Mouse (Mus musculus) embryonic facial prominence, embryonic 13.5 days (tissue): ENCODE data around the gene Krt16. TPM values are rescaled to one million over a fixed set of nuclear protein-coding genes. Genes with fewer than 3 reads are reported as not detected.

Source experiments
- ATAC-seq: fragments of 200-750 bp; cut with Nextera tagmentation; 2 replicates; pipeline ENCODE4 v1.8.0; 2017; ENCODE audit warnings: low read depth; ENCODE audit not compliant: insufficient number of reproducible peaks, insufficient read depth, low FRiP score, low TSS enrichment
- H3K27ac ChIP-seq: fragments of 300-500 bp; sonication (generic); 2 replicates; pipeline ENCODE4 v1.5.1; 2015; ENCODE audit warnings: moderate library complexity, mild to moderate bottlenecking, inconsistent platforms
- H3K27me3 ChIP-seq: fragments of 300-500 bp; sonication (generic); 2 replicates; pipeline ENCODE4 v1.6.1; 2015; ENCODE audit warnings: mild to moderate bottlenecking, inconsistent platforms
- H3K36me3 ChIP-seq: fragments of 300-500 bp; sonication (generic); 2 replicates; pipeline ENCODE4 v1.6.1; 2015; ENCODE audit warnings: mild to moderate bottlenecking, inconsistent platforms
- H3K4me1 ChIP-seq: fragments of 300-500 bp; sonication (generic); 2 replicates; pipeline ENCODE4 v1.6.1; 2015; ENCODE audit warnings: inconsistent platforms
- H3K4me2 ChIP-seq: fragments of 300-500 bp; sonication (generic); 2 replicates; pipeline ENCODE4 v1.6.1; 2015; ENCODE audit warnings: moderate library complexity, mild to moderate bottlenecking, inconsistent platforms
- H3K4me3 ChIP-seq: fragments of 300-500 bp; sonication (generic); 2 replicates; pipeline ENCODE4 v1.5.1; 2015; ENCODE audit warnings: mild to moderate bottlenecking, inconsistent platforms
- H3K9ac ChIP-seq: fragments of 300-500 bp; sonication (generic); 2 replicates; pipeline ENCODE4 v1.6.1; 2015; ENCODE audit warnings: mild to moderate bottlenecking, inconsistent platforms
- H3K9me3 ChIP-seq: fragments of 300-500 bp; sonication (generic); 2 replicates; pipeline ENCODE4 v1.6.1; 2016; ENCODE audit warnings: inconsistent platforms
- WGBS: fragments of 180-500 bp; shearing (Covaris S2); methylation state at CpG from one replicate; pipeline ENCODE4 v1.1.7; 2015; ENCODE audit warnings: mixed read lengths; 5-methylcytosine and 5-hydroxymethylcytosine counted together
- polyA plus RNA-seq: library from polyadenylated mRNA; unstranded; fragments of >200 nt; fragmentation: Nextera tagmentation; extraction: Ambion mirVana; gene quantifications from 2 replicates; pipeline ENCODE4 v1.2.1, GENCODE M21; 2015

Krt16 gene
- polyA plus RNA-seq = 0.33 and 0.45 TPM in 2 replicates

GRCm38 (mm10) chr11:100248852-100249465 lies at the start of gene Krt16:
Krt16 (minus strand) TSS chr11:100248902.
- no peak within 1 kb of the TSS for H3K4me2 ChIP-seq
- H3K36me3 ChIP-seq = no peaks in the 10 kb centered on the region
- H3K27ac ChIP-seq = no peak within 1 kb of the TSS
- 78% methylated on average over 7 of the region's 7 CpGs for WGBS
- no peaks in the 10 kb centered on the region for H3K9me3 ChIP-seq
- H3K4me1 ChIP-seq = no peaks in the 10 kb centered on the region
- H3K4me3 ChIP-seq = no peak within 1 kb of the TSS
- no peak within 1 kb of the TSS for H3K9ac ChIP-seq
- ATAC-seq = no peak
- H3K27me3 ChIP-seq = no peaks in the 10 kb centered on the region

GRCm38 (mm10) chr11:100297801-100298200 lies 49.1 kb upstream of the Krt16 start:
- Histone ChIP-seq H3K9ac (no peak overlapping the region), H3K36me3 (no peaks in the 10 kb centered on the region), H3K4me2 (peak overlapping the region; percentile 51), H3K4me3 (no peak overlapping the region), H3K4me1 (peaks cover 8% of the 10 kb centered on the region), H3K27ac (no peak overlapping the region), H3K27me3 (no peaks in the 10 kb centered on the region), H3K9me3 (no peaks in the 10 kb centered on the region)
- ATAC-seq = no peak
- 42% methylated on average over 5 of the region's 5 CpGs for WGBS

GRCm38 (mm10) chr11:100295308-100295707 lies 46.6 kb upstream of the Krt16 start:
- Histone ChIP-seq H3K27me3 (no peaks in the 10 kb centered on the region), H3K4me2 (peak overlapping the region; percentile 22; the same call in 1 of the 2 replicates), H3K4me3 (no peak overlapping the region), H3K36me3 (no peaks in the 10 kb centered on the region), H3K4me1 (peaks cover 11% of the 10 kb centered on the region), H3K9me3 (no peaks in the 10 kb centered on the region), H3K27ac (no peak overlapping the region), H3K9ac (no peak overlapping the region)
- WGBS = 4% methylated on average over 10 of the region's 10 CpGs
- ATAC-seq = no peak

- Histone ChIP-seq H3K27me3 (no peaks in the 10 kb centered on the region), H3K4me2 (no peak overlapping the region), H3K4me3 (no peak overlapping the region), H3K4me1 (peaks cover 23% of the 10 kb centered on the region), H3K9me3 (no peaks in the 10 kb centered on the region), H3K36me3 (no peaks in the 10 kb centered on the region), H3K27ac (no peak overlapping the region), H3K9ac (no peak overlapping the region)
- ATAC-seq = no peak
- 61% methylated on average over 6 of the region's 6 CpGs for WGBS
Observed at GRCm38 (mm10) chr11:100292884-100293283, 44.2 kb upstream of the Krt16 start.

GRCm38 (mm10) chr11:100290235-100290634 lies 41.5 kb upstream of the Krt16 start:
- Histone ChIP-seq H3K4me2 (no peak overlapping the region), H3K4me3 (no peak overlapping the region), H3K9ac (no peak overlapping the region), H3K9me3 (no peaks in the 10 kb centered on the region), H3K27me3 (no peaks in the 10 kb centered on the region), H3K27ac (peak overlapping the region; percentile 86), H3K4me1 (peaks cover 20% of the 10 kb centered on the region), H3K36me3 (no peaks in the 10 kb centered on the region)
- ATAC-seq = no peak
- 43% methylated on average over 5 of the region's 5 CpGs for WGBS

GRCm38 (mm10) chr11:100288942-100289341 lies 40.2 kb upstream of the Krt16 start:
- no peak overlapping the region for H3K4me3 ChIP-seq
- H3K9ac ChIP-seq = no peak overlapping the region
- ATAC-seq = no peak
- no peak overlapping the region for H3K4me2 ChIP-seq
- no peaks in the 10 kb centered on the region for H3K27me3 ChIP-seq
- H3K36me3 ChIP-seq = no peaks in the 10 kb centered on the region
- H3K9me3 ChIP-seq = no peaks in the 10 kb centered on the region
- peaks cover 18% of the 10 kb centered on the region for H3K4me1 ChIP-seq
- WGBS = 73% methylated on average over 6 of the region's 6 CpGs
- peak overlapping the region; percentile 86 for H3K27ac ChIP-seq

- 34% methylated on average over 10 of the region's 10 CpGs for WGBS
- Histone ChIP-seq H3K27ac (peak overlapping the region; percentile 89), H3K36me3 (no peaks in the 10 kb centered on the region), H3K27me3 (no peaks in the 10 kb centered on the region), H3K9ac (no peak overlapping the region), H3K4me2 (no peak overlapping the region), H3K4me3 (no peak overlapping the region), H3K9me3 (no peaks in the 10 kb centered on the region), H3K4me1 (peaks cover 18% of the 10 kb centered on the region)
- ATAC-seq = peak; percentile 67
Observed at GRCm38 (mm10) chr11:100287024-100287423, 38.3 kb upstream of the Krt16 start.

GRCm38 (mm10) chr11:100284988-100285387 lies 36.3 kb upstream of the Krt16 start:
- no peaks in the 10 kb centered on the region for H3K27me3 ChIP-seq
- ATAC-seq = no peak
- H3K9me3 ChIP-seq = no peaks in the 10 kb centered on the region
- peaks cover 12% of the 10 kb centered on the region for H3K4me1 ChIP-seq
- H3K9ac ChIP-seq = 0 out of 2 replicates have a peak overlapping the region, but pooled peaks have one; percentile 11
- no peaks in the 10 kb centered on the region for H3K36me3 ChIP-seq
- no peak overlapping the region for H3K4me3 ChIP-seq
- no peak overlapping the region for H3K4me2 ChIP-seq
- peak overlapping the region; percentile 89; the same call in 1 of the 2 replicates for H3K27ac ChIP-seq
- 75% methylated on average over 4 of the region's 4 CpGs for WGBS

- no peaks in the 10 kb centered on the region for H3K4me1 ChIP-seq
- H3K9ac ChIP-seq = no peak overlapping the region
- H3K4me3 ChIP-seq = no peak overlapping the region
- no peaks in the 10 kb centered on the region; the same call in 1 of the 2 replicates for H3K27me3 ChIP-seq
- H3K9me3 ChIP-seq = no peaks in the 10 kb centered on the region
- ATAC-seq = no peak
- no peak overlapping the region for H3K27ac ChIP-seq
- 22% methylated on average over 10 of the region's 10 CpGs for WGBS
- H3K4me2 ChIP-seq = no peak overlapping the region
- H3K36me3 ChIP-seq = no peaks in the 10 kb centered on the region
Observed at GRCm38 (mm10) chr11:100282549-100282948, 33.8 kb upstream of the Krt16 start.

GRCm38 (mm10) chr11:100281596-100282544 lies 33.2 kb upstream of the Krt16 start:
- H3K9me3 ChIP-seq = no peaks in the 10 kb centered on the region
- no peaks in the 10 kb centered on the region for H3K4me1 ChIP-seq
- H3K36me3 ChIP-seq = no peaks in the 10 kb centered on the region
- H3K4me2 ChIP-seq = no peak overlapping the region
- H3K4me3 ChIP-seq = no peak overlapping the region
- 18% methylated on average over 11 of the region's 11 CpGs for WGBS
- no peak overlapping the region for H3K9ac ChIP-seq
- H3K27me3 ChIP-seq = no peaks in the 10 kb centered on the region; the same call in 1 of the 2 replicates
- ATAC-seq = 0 out of 2 replicates have a peak, but pooled peaks have one; percentile 39
- H3K27ac ChIP-seq = no peak overlapping the region

GRCm38 (mm10) chr11:100278759-100279158 lies 30.1 kb upstream of the Krt16 start:
- Histone ChIP-seq H3K4me3 (no peak overlapping the region), H3K27me3 (no peaks in the 10 kb centered on the region; the same call in 1 of the 2 replicates), H3K36me3 (no peaks in the 10 kb centered on the region), H3K27ac (no peak overlapping the region), H3K4me2 (no peak overlapping the region), H3K9ac (no peak overlapping the region), H3K4me1 (no peaks in the 10 kb centered on the region; the same call in 1 of the 2 replicates), H3K9me3 (no peaks in the 10 kb centered on the region)
- no peak for ATAC-seq
- 54% methylated on average over 5 of the region's 5 CpGs for WGBS
